Mouse (Mus musculus) stomach, postnatal 0 days (tissue): Measurements from ENCODE around the gene Cst6.

ENCODE experiments used
- CTCF ChIP-seq: IDR thresholded peaks from 2 replicates; pipeline ENCODE4 v1.5.1; 2016; ENCODE audit warnings: antibody characterized with exemption, low read depth, mild to moderate bottlenecking, moderate library complexity
- EP300 ChIP-seq: optimal IDR thresholded peaks from 2 replicates; pipeline ENCODE3; 2016; ENCODE audit warnings: antibody characterized with exemption

DNA sequence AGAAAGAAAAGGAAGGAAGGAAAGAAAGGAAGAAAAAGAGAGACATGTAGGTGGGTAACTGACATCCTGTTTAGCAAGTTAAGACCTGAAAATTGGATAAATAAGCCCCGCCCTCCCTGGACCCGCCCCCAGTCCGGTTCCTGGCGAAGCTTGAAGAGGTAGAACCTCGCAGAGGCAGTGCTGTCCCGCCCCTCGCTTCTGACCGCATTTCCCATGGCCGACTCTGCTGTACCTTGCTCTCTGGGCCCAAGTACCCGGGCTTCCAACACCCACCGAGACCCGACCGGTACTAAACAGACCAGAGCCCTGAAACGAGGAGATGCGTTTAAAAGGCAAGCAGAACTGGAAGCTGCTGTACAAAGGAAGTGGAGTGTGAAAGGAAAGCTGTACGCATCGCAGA lies 25.6 kb downstream of the Cst6 start:
- TF ChIP-seq CTCF: no peak
- TF ChIP-seq EP300: no peak
